Mouse (Mus musculus) olfactory bulb, adult 2 months (tissue): Measurements from ENCODE around the gene Rhot2. TPM values are rescaled to one million over a fixed set of nuclear protein-coding genes. Genes with fewer than 3 reads are reported as not detected.

Source experiments
- H3K27ac ChIP-seq: fragments of 200-500 bp; 2 replicates; pipeline ENCODE4 v1.5.1; 2012; ENCODE audit warnings: low read depth, low read length; ENCODE audit not compliant: insufficient read depth
- H3K4me1 ChIP-seq: fragments of 200-500 bp; 2 replicates; pipeline ENCODE4 v1.6.1; 2012; ENCODE audit warnings: low read length; ENCODE audit not compliant: control insufficient read depth, insufficient read depth
- H3K4me3 ChIP-seq: fragments of 200-500 bp; 2 replicates; pipeline ENCODE4 v1.5.1; 2012; ENCODE audit warnings: mild to moderate bottlenecking, low read depth, low read length, moderate library complexity; ENCODE audit not compliant: insufficient read depth
- CTCF ChIP-seq: fragments of 200-500 bp; IDR thresholded peaks from 2 replicates; pipeline ENCODE4 v1.5.1; 2012; ENCODE audit warnings: low read depth, mild to moderate bottlenecking, low read length, moderate library complexity; ENCODE audit not compliant: insufficient read depth
- POLR2A ChIP-seq: fragments of 200-500 bp; IDR thresholded peaks from 2 replicates; pipeline ENCODE4 v1.6.1; 2012; ENCODE audit warnings: mild to moderate bottlenecking, low read depth, low read length, moderate library complexity; ENCODE audit not compliant: insufficient read depth
- WGBS: fragments of 180-500 bp; shearing (Covaris S2); methylation state at CpG from one replicate; pipeline ENCODE4 v1.1.7; 2018; 5-methylcytosine and 5-hydroxymethylcytosine counted together
- polyA plus RNA-seq: library from polyadenylated mRNA; stranded (reverse); fragments of >200 nt; gene quantifications from 2 replicates; pipeline ENCODE4 v1.2.4, GENCODE M21; 2012; ENCODE audit warnings: low replicate concordance; ENCODE audit not compliant: missing spikeins, insufficient read depth, insufficient read length

Gene Rhot2
- polyA plus RNA-seq, 1 experiment: not detected

- H3K4me1 ChIP-seq: peaks cover 70% of the 10 kb centered on the region
Observed at GRCm38 (mm10) chr17:25832436-25833290, 12.0 kb downstream of the Rhot2 start.

GRCm38 (mm10) chr17:25831451-25832281 lies 13.0 kb downstream of the Rhot2 start:
- peaks cover 73% of the 10 kb centered on the region for H3K4me1 ChIP-seq
- WGBS: 43% methylated on average over 21 of the region's 21 CpGs
- no peak overlapping the region for H3K27ac ChIP-seq
- TF ChIP-seq POLR2A (no peak), CTCF (no peak)
- peak overlapping the region; percentile 76 for H3K4me3 ChIP-seq

More at GRCm38 (mm10) chr17:25832436-25833290, 12.0 kb downstream of the Rhot2 start:
- TF ChIP-seq CTCF (no peak), POLR2A (peak; percentile 89)
- peak overlapping the region; percentile 97 for H3K27ac ChIP-seq
- under 1% methylated on average over 76 of the region's 77 CpGs for WGBS
- H3K4me3 ChIP-seq: peak overlapping the region; percentile 81

- H3K4me3 ChIP-seq: no peak overlapping the region
- TF ChIP-seq POLR2A: no peak
- 84% methylated on average over 14 of the region's 14 CpGs for WGBS
- peaks cover 72% of the 10 kb centered on the region for H3K4me1 ChIP-seq
- no peak overlapping the region for H3K27ac ChIP-seq
Observed at GRCm38 (mm10) chr17:25830806-25831431, 13.7 kb downstream of the Rhot2 start.

GRCm38 (mm10) chr17:25830200-25830753 lies 14.4 kb downstream of the Rhot2 start:
- 79% methylated on average over 4 of the region's 4 CpGs for WGBS
- Histone ChIP-seq H3K27ac (no peak overlapping the region), H3K4me3 (no peak overlapping the region), H3K4me1 (peaks cover 72% of the 10 kb centered on the region)
- TF ChIP-seq CTCF: no peak
- no peak for TF ChIP-seq POLR2A

GRCm38 (mm10) chr17:25829558-25830017 lies 15.1 kb downstream of the Rhot2 start:
- peak overlapping the region; percentile 81; the same call in 1 of the 2 replicates for H3K27ac ChIP-seq
- no peak for TF ChIP-seq POLR2A
- TF ChIP-seq CTCF: no peak
- 30% methylated on average over 8 of the region's 8 CpGs for WGBS
- H3K4me1 ChIP-seq: peaks cover 72% of the 10 kb centered on the region
- H3K4me3 ChIP-seq: peak overlapping the region; percentile 75

GRCm38 (mm10) chr17:25828712-25829557 lies 15.7 kb downstream of the Rhot2 start, which contains the start of gene Jmjd8:
TSS of gene Jmjd8 (plus strand) at chr17:25828867.
- peaks cover 72% of the 10 kb centered on the region for H3K4me1 ChIP-seq
- under 1% methylated on average over 32 of the region's 32 CpGs for WGBS
- peak within 1 kb of the TSS; percentile 81 for H3K27ac ChIP-seq
- TF ChIP-seq POLR2A: peak; percentile 79
- no peak for TF ChIP-seq CTCF
- peak within 1 kb of the TSS; percentile 75 for H3K4me3 ChIP-seq

- 70% methylated on average over 8 of the region's 8 CpGs for WGBS
- Histone ChIP-seq H3K4me1 (peaks cover 70% of the 10 kb centered on the region), H3K27ac (peak overlapping the region; percentile 81; the same call in 1 of the 2 replicates), H3K4me3 (peak overlapping the region; percentile 75)
- TF ChIP-seq CTCF (no peak), POLR2A (no peak)
Observed at GRCm38 (mm10) chr17:25828223-25828594, 16.4 kb downstream of the Rhot2 start.
